Mouse (Mus musculus) T-helper 1 cell (primary cell): Measurements from ENCODE around the gene Kiz.

Experiments
- in situ Hi-C: fragments of 300-600 bp; cut with MboI, MseI; formaldehyde crosslinking; loops from one replicate; pipeline ENCODE4 v1.15.1; 2025; ENCODE audit warnings: high pct_unique_total_duplicates

The Kiz gene

GRCm38 (mm10) chr2:146855599-146856039, at the start of gene Kiz:
Gene Kiz (plus strand): TSS chr2:146855864.
- in situ Hi-C loops = no loop called here

- in situ Hi-C loops = no loop called here
These were observed 45.9 kb upstream of the Kiz start for GRCm38 (mm10) chr2:146809706-146810256.

GRCm38 (mm10) chr2:146810695-146811094, 45.0 kb upstream of the Kiz start:
- in situ Hi-C loops = no loop called here

GRCm38 (mm10) chr2:146814978-146815377, 40.7 kb upstream of the Kiz start:
- in situ Hi-C loops = no loop called here

GRCm38 (mm10) chr2:146819065-146819464, 36.6 kb upstream of the Kiz start:
- in situ Hi-C loops = no loop called here

- in situ Hi-C loops = no loop called here
These were observed 32.1 kb upstream of the Kiz start for GRCm38 (mm10) chr2:146823483-146823951.

- in situ Hi-C loops = no loop called here
These were observed 31.6 kb upstream of the Kiz start for GRCm38 (mm10) chr2:146824043-146824442.

GRCm38 (mm10) chr2:146828006-146828405, 27.7 kb upstream of the Kiz start:
- in situ Hi-C loops = no loop called here

- in situ Hi-C loops = no loop called here
These were observed 22.2 kb upstream of the Kiz start for GRCm38 (mm10) chr2:146833222-146834063.

GRCm38 (mm10) chr2:146834064-146834313, 21.7 kb upstream of the Kiz start:
- in situ Hi-C loops = no loop called here

- in situ Hi-C loops = no loop called here
These were observed 21.1 kb upstream of the Kiz start for GRCm38 (mm10) chr2:146834314-146835201.

- in situ Hi-C loops = no loop called here
These were observed 20.2 kb upstream of the Kiz start for GRCm38 (mm10) chr2:146835241-146835990.

- in situ Hi-C loops = no loop called here
These were observed 19.4 kb upstream of the Kiz start for GRCm38 (mm10) chr2:146836246-146836645.

- in situ Hi-C loops = no loop called here
These were observed 18.7 kb upstream of the Kiz start for GRCm38 (mm10) chr2:146836871-146837550.

- in situ Hi-C loops = no loop called here
These were observed 18.0 kb upstream of the Kiz start for GRCm38 (mm10) chr2:146837653-146838052.

- in situ Hi-C loops = no loop called here
These were observed 16.9 kb upstream of the Kiz start for GRCm38 (mm10) chr2:146838596-146839302.

- in situ Hi-C loops = no loop called here
These were observed 16.2 kb upstream of the Kiz start for GRCm38 (mm10) chr2:146839303-146840030.

GRCm38 (mm10) chr2:146847863-146848262, 7.8 kb upstream of the Kiz start:
- in situ Hi-C loops = no loop called here

GRCm38 (mm10) chr2:146856120-146856519, 456 bp downstream of the Kiz start:
- in situ Hi-C loops = no loop called here

- in situ Hi-C loops = no loop called here
These were observed 1.2 kb downstream of the Kiz start for GRCm38 (mm10) chr2:146856853-146857252.
